Mouse (Mus musculus) midbrain, embryonic 12.5 days (tissue): ENCODE measurements around the gene Cep85l. TPM values are rescaled to one million over a fixed set of nuclear protein-coding genes. Genes with fewer than 3 reads are reported as not detected.

Experiments used
- ATAC-seq: fragments of 200-750 bp; cut with Nextera tagmentation; 2 replicates; pipeline ENCODE4 v1.8.0; 2017; ENCODE audit warnings: low read depth, moderate TSS enrichment, moderate library complexity; ENCODE audit not compliant: low FRiP score
- H3K27ac ChIP-seq: fragments of 300-500 bp; sonication (generic); replicated peaks from 2 replicates; pipeline ENCODE4 v1.5.1; 2016; ENCODE audit warnings: mild to moderate bottlenecking
- H3K27me3 ChIP-seq: fragments of 300-500 bp; sonication (generic); 2 replicates; pipeline ENCODE4 v1.6.1; 2016; ENCODE audit warnings: mild to moderate bottlenecking
- H3K36me3 ChIP-seq: fragments of 300-500 bp; sonication (generic); 2 replicates; pipeline ENCODE4 v1.6.1; 2016
- H3K4me1 ChIP-seq: fragments of 300-500 bp; sonication (generic); 2 replicates; pipeline ENCODE4 v1.6.1; 2016
- H3K4me2 ChIP-seq: fragments of 300-500 bp; sonication (generic); replicated peaks from 2 replicates; pipeline ENCODE4 v1.6.1; 2016; ENCODE audit warnings: mild to moderate bottlenecking, moderate library complexity
- H3K4me3 ChIP-seq: fragments of 300-500 bp; sonication (generic); 2 replicates; pipeline ENCODE4 v1.5.1; 2016; ENCODE audit warnings: mild to moderate bottlenecking
- H3K9ac ChIP-seq: fragments of 300-500 bp; sonication (generic); replicated peaks from 2 replicates; pipeline ENCODE4 v1.6.1; 2016; ENCODE audit warnings: mild to moderate bottlenecking, moderate library complexity
- H3K9me3 ChIP-seq: fragments of 300-500 bp; sonication (generic); 2 replicates; pipeline ENCODE4 v1.6.1; 2016; ENCODE audit warnings: mild to moderate bottlenecking
- WGBS: fragments of 180-500 bp; shearing (Covaris S2); methylation state at CpG from one replicate; pipeline ENCODE4 v1.1.7; 2016; 5-methylcytosine and 5-hydroxymethylcytosine counted together
- polyA plus RNA-seq: library from polyadenylated mRNA; unstranded; fragments of >200 nt; fragmentation: Nextera tagmentation; extraction: Ambion mirVana; gene quantifications from 2 replicates; pipeline ENCODE4 v1.2.1, GENCODE M21; 2016

Cep85l gene
- polyA plus RNA-seq, 1 experiment from 2014 or later: 7.2 TPM

DNA sequence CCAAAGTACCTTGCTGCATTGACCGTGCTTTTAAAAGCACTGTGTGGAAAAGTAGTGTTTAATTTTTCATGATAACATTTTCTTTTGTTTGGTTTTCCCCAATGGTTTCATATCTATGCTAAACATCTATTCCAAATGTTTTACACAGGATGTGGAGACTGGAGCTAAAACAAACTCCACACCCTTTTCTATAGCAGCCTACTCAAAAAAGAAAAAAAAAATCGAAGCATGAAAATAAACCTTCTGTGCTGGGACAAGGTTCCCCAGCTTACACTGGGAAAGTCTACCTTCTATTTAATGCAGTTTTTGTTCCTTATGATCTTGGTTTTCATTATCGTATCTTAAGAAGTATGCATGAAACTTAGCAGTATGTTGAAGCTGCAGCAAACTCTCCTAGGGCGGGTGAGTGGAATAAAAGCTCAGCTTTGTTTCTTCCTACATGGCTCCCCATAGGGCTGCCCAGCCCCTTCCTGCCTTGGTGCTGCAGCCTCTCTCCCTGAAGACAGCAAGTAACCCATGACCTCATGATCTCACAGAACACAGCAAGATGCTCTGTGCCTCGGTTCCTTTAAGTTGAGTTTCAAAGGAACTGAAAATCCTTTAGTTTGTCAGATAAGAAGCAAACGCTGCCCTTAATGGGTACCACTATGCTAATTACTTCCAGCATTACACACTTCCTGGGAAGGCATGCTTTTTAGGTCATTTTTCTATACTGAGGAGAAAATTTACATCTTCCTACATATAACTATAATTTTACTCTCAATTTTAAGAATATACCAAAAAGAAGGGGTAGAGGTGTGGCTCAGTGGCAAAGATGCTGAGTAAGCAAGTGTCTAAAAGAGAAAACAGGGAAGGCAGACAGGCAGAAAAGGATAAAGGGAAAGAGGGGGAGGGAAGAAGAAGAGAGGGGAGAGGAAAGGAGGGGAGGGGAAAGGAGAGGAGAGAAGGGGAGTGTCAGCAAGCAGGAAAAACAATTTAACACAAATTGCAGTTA, 34.6 kb upstream of the Cep85l start:
- H3K27me3 ChIP-seq: no peaks in the 10 kb centered on the region
- H3K36me3 ChIP-seq: no peaks in the 10 kb centered on the region
- H3K4me2 ChIP-seq: no peak overlapping the region
- 35% methylated on average over 6 of the region's 6 CpGs for WGBS
- no peak overlapping the region for H3K9ac ChIP-seq
- H3K4me3 ChIP-seq: no peak overlapping the region
- peaks cover 5% of the 10 kb centered on the region; the same call in 1 of the 2 replicates for H3K4me1 ChIP-seq
- H3K9me3 ChIP-seq: no peaks in the 10 kb centered on the region
- no peak overlapping the region for H3K27ac ChIP-seq
- ATAC-seq: peak; percentile 65

DNA sequence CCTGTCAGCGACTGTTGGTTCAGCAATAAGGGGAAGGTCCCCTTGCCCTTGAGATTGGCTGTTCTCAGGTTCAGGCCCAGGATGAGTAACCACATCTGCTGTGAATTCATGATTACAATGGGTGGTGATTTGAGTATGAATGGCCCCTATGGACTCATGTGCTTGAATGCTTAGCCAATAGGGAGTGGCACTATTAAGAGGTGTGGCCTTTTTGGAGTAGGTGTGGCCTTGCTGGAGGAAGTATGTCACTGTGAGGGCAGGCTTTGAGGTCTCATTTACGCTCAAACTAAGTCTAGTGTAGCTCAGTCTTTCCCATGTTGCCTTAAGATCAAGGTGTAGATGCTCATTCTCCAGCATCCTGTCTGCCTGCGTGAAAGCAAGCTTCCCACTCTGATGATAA, 33.2 kb upstream of the Cep85l start:
- Histone ChIP-seq H3K9me3 (no peaks in the 10 kb centered on the region), H3K36me3 (no peaks in the 10 kb centered on the region), H3K4me1 (peaks cover 5% of the 10 kb centered on the region; the same call in 1 of the 2 replicates), H3K4me3 (no peak overlapping the region), H3K9ac (no peak overlapping the region), H3K27me3 (no peaks in the 10 kb centered on the region), H3K27ac (no peak overlapping the region), H3K4me2 (no peak overlapping the region)
- 87% methylated on average over 3 of the region's 3 CpGs for WGBS
- no peak for ATAC-seq

GRCm38 (mm10) chr10:53412165-53412564, 32.4 kb upstream of the Cep85l start:
- H3K9me3 ChIP-seq: no peaks in the 10 kb centered on the region
- WGBS: 88% methylated on average over 2 of the region's 2 CpGs
- H3K36me3 ChIP-seq: no peaks in the 10 kb centered on the region
- no peak overlapping the region for H3K27ac ChIP-seq
- no peak overlapping the region for H3K4me2 ChIP-seq
- H3K9ac ChIP-seq: no peak overlapping the region
- peaks cover 5% of the 10 kb centered on the region; the same call in 1 of the 2 replicates for H3K4me1 ChIP-seq
- no peak overlapping the region for H3K4me3 ChIP-seq
- H3K27me3 ChIP-seq: no peaks in the 10 kb centered on the region
- no peak for ATAC-seq

GRCm38 (mm10) chr10:53410831-53411230, 31.1 kb upstream of the Cep85l start:
- no peak overlapping the region for H3K27ac ChIP-seq
- no peak overlapping the region for H3K4me3 ChIP-seq
- H3K36me3 ChIP-seq: no peaks in the 10 kb centered on the region
- ATAC-seq: no peak
- peaks cover 5% of the 10 kb centered on the region; the same call in 1 of the 2 replicates for H3K4me1 ChIP-seq
- 83% methylated on average over 2 of the region's 2 CpGs for WGBS
- H3K27me3 ChIP-seq: no peaks in the 10 kb centered on the region
- no peaks in the 10 kb centered on the region for H3K9me3 ChIP-seq
- H3K4me2 ChIP-seq: no peak overlapping the region
- H3K9ac ChIP-seq: no peak overlapping the region

DNA sequence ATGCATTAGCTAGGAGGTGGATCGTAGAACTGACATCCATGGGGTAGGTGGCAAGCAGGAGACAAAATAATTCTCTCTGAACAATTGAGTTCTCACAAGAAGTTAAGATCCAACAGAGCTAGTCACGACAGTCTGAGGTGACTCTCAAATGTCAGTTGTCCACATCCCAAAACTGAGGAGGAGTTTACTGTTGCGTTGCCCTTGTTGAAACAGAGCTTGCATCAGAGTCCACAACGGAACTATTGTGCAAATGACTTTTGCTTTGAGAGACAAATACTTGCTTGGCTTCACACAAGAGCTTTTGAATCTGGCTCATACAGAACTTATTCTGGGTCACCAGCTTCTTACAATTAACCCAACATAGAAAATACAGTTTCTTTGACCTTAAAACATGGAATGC, 27.7 kb upstream of the Cep85l start:
- Histone ChIP-seq H3K36me3 (no peaks in the 10 kb centered on the region), H3K9me3 (0 out of 2 replicates have a peak, but pooled peaks cover 2% of the 10 kb centered on the region), H3K27me3 (no peaks in the 10 kb centered on the region), H3K4me3 (no peak overlapping the region), H3K4me1 (no peaks in the 10 kb centered on the region), H3K27ac (no peak overlapping the region), H3K4me2 (no peak overlapping the region), H3K9ac (no peak overlapping the region)
- ATAC-seq: no peak
- WGBS: 84% methylated on average over 4 of the region's 4 CpGs

- no peak overlapping the region for H3K4me3 ChIP-seq
- no peaks in the 10 kb centered on the region for H3K4me1 ChIP-seq
- no peak overlapping the region for H3K4me2 ChIP-seq
- H3K36me3 ChIP-seq: no peaks in the 10 kb centered on the region
- WGBS: 90% methylated on average over 2 of the region's 2 CpGs
- no peak overlapping the region for H3K27ac ChIP-seq
- H3K27me3 ChIP-seq: no peaks in the 10 kb centered on the region
- no peak for ATAC-seq
- H3K9ac ChIP-seq: no peak overlapping the region
- H3K9me3 ChIP-seq: 0 out of 2 replicates have a peak, but pooled peaks cover 3% of the 10 kb centered on the region
These were observed 27.1 kb upstream of the Cep85l start for GRCm38 (mm10) chr10:53406845-53407244.

DNA sequence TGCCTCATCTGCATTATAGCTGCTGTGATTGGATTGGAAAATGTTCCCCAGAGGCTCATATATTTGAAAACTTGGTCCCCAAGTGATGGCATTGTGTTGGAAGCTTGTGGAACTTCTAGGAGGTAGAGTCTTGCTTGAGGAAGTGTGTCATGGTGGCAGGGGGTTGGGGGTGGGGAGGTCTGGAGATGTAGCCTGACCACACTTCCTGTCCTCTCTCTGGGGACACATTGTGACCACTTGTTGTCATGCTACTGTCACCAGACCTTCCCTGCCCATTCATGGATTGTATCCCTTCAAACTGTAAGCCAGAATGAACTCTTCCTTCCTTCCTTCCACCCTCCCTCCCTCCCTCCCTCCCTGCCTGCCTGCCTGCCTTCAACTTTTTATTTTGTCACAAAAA, 22.5 kb upstream of the Cep85l start:
- 0 out of 2 replicates have a peak, but pooled peaks cover 3% of the 10 kb centered on the region for H3K9me3 ChIP-seq
- no peak for ATAC-seq
- H3K27me3 ChIP-seq: no peaks in the 10 kb centered on the region
- peaks cover 7% of the 10 kb centered on the region for H3K4me1 ChIP-seq
- no peaks in the 10 kb centered on the region for H3K36me3 ChIP-seq
- no peak overlapping the region for H3K4me3 ChIP-seq
- H3K9ac ChIP-seq: no peak overlapping the region
- no peak overlapping the region for H3K4me2 ChIP-seq
- H3K27ac ChIP-seq: no peak overlapping the region

DNA sequence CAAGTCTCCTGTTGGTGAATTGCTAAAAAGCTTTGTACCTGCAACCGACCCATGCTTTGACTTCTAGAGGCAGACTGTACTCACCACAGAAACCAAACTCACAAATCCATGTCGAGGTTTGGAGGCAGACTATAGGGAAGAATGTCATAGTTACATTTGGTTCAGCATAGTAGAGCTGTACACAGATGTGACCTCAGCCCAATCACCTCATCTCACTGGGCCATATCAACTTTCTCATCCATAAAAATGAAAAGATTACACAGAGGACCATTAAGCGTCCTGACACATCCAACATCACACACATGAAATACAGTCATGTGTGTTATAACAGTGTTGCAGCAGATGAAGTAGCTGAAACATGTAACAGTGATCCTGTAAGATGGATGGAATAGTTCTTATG, 19.3 kb upstream of the Cep85l start:
- Histone ChIP-seq H3K36me3 (no peaks in the 10 kb centered on the region), H3K4me3 (no peak overlapping the region), H3K4me2 (peak overlapping the region; percentile 44), H3K9me3 (0 out of 2 replicates have a peak, but pooled peaks cover 3% of the 10 kb centered on the region), H3K27me3 (no peaks in the 10 kb centered on the region), H3K27ac (no peak overlapping the region), H3K9ac (no peak overlapping the region), H3K4me1 (peaks cover 7% of the 10 kb centered on the region)
- ATAC-seq: 0 out of 2 replicates have a peak, but pooled peaks have one; percentile 28
- 60% methylated on average over 3 of the region's 3 CpGs for WGBS

- 0 out of 2 replicates have a peak, but pooled peaks cover 3% of the 10 kb centered on the region for H3K9me3 ChIP-seq
- peak overlapping the region; percentile 49; the same call in 1 of the 2 replicates for H3K27ac ChIP-seq
- peak; percentile 57 for ATAC-seq
- peak overlapping the region; percentile 18 for H3K4me3 ChIP-seq
- peak overlapping the region; percentile 44 for H3K4me2 ChIP-seq
- peaks cover 7% of the 10 kb centered on the region for H3K4me1 ChIP-seq
- WGBS: 9% methylated on average over 9 of the region's 9 CpGs
- no peak overlapping the region for H3K9ac ChIP-seq
- no peaks in the 10 kb centered on the region for H3K36me3 ChIP-seq
- no peaks in the 10 kb centered on the region for H3K27me3 ChIP-seq
These were observed 18.8 kb upstream of the Cep85l start for GRCm38 (mm10) chr10:53398540-53398902.

GRCm38 (mm10) chr10:53397846-53398539, 18.2 kb upstream of the Cep85l start:
- Histone ChIP-seq H3K27ac (peak overlapping the region; percentile 49; the same call in 1 of the 2 replicates), H3K9ac (no peak overlapping the region), H3K9me3 (0 out of 2 replicates have a peak, but pooled peaks cover 3% of the 10 kb centered on the region), H3K27me3 (no peaks in the 10 kb centered on the region), H3K36me3 (no peaks in the 10 kb centered on the region), H3K4me2 (peak overlapping the region; percentile 44), H3K4me3 (peak overlapping the region; percentile 18), H3K4me1 (peaks cover 7% of the 10 kb centered on the region)
- ATAC-seq: peak; percentile 38; the same call in 1 of the 2 replicates
- WGBS: 63% methylated on average over 10 of the region's 10 CpGs

GRCm38 (mm10) chr10:53394923-53395629, 15.3 kb upstream of the Cep85l start:
- 82% methylated on average over 9 of the region's 9 CpGs for WGBS
- Histone ChIP-seq H3K27me3 (no peaks in the 10 kb centered on the region), H3K27ac (no peak overlapping the region), H3K36me3 (no peaks in the 10 kb centered on the region), H3K9ac (no peak overlapping the region), H3K4me1 (peaks cover 7% of the 10 kb centered on the region), H3K4me2 (no peak overlapping the region), H3K4me3 (no peak overlapping the region), H3K9me3 (no peaks in the 10 kb centered on the region)
- ATAC-seq: no peak
